Mouse (Mus musculus): ENCODE results near the gene Scd4. TPM values are rescaled to one million over a fixed set of nuclear protein-coding genes. Genes with fewer than 3 reads are reported as not detected.
A peak's percentile ranks its signal among the peaks of the same experiment; 100 is the strongest.

The Scd4 gene
- total RNA-seq (2015; ENCODE audit: low replicate concordance) (0.38 TPM in 1 of 2 replicates, not detected in the other), total RNA-seq (2017; ENCODE audit: low replicate concordance) (not detected in 2 replicates)

DNA sequence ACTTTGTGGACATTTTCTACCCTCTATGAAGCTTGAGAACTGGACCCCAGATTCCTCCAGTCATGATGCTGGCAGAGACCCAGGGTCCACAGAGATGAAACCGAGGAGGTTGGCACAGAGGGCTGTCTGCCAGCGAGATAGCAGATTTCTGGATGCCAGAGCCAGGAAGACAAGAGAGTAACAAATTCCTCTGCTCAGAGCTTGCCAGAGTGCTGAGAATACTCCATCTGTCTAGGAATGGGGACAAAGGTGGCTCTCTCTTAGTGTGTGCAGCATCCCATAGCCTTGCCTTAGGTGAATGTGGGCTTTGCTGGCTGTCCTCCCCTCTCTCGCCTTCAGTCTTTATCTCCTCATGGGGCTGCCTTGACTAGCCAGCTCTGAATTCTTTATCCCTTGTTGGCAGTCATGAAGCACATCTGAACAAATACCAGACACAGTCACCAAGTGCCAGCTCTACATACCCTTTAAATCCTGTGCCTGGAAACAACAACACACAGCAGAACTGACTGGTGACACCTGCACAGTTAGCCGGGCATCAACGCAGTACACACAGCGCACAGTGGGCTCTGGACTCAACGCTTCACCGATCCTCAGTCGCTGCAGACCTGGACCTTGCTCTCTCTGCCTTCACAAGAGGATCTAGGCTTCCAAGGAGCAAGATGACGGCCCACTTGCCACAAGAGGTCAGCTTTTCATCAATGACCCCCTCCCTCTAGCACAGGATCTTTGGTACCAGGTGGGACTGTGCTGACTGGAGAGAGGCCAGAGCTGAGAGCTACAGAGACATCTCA, at the start of gene Scd4:
Scd4 (plus strand) TSS at position 260 of the 791 bp plus-strand sequence.
- ATAC-seq (replicated peaks; ENCODE audit: low FRiP score, poor library complexity, severe bottlenecking) = no peak

DNA sequence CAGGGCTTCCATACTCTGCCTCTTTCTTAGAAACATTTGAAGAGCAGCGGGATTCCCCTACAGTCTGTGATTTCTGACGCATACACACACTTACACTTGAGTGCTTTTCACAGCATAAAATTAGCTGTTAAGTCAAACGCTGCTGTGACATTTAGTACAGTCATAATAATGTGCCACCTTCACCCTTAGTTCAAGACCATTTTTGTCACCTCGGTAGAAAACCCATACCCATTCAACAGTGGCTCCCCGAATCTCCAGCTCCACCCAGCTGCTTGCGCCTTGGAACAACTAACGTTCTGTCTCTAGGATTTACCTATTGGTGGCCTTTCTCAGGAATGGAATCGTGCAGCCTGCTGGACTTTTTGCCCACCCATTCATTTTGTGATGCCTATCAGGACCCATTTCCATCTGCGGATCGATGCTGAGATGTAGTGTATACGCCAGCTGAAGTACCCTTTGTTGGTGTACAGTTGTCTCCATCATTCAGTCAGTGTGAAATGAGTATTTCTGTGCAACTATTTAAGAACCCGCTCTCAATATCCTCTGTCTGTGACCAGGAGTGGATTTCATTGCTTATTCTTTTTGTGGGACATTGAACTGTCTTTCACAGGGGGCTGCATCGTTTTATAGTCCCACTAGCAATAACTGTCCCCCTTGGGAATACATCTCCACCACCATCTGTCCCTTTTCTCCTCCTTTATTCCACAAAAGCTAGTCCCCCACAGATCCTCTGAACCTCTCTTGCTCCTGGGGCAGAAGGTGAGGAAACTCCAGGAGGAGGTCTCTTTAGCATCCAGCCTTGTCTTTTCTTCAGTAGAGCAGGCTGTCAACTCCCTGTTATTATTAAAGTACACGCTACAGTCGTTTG, 49.5 kb upstream of the Scd4 start:
- ATAC-seq (replicated peaks; ENCODE audit: low FRiP score, poor library complexity, severe bottlenecking) = no peak

DNA sequence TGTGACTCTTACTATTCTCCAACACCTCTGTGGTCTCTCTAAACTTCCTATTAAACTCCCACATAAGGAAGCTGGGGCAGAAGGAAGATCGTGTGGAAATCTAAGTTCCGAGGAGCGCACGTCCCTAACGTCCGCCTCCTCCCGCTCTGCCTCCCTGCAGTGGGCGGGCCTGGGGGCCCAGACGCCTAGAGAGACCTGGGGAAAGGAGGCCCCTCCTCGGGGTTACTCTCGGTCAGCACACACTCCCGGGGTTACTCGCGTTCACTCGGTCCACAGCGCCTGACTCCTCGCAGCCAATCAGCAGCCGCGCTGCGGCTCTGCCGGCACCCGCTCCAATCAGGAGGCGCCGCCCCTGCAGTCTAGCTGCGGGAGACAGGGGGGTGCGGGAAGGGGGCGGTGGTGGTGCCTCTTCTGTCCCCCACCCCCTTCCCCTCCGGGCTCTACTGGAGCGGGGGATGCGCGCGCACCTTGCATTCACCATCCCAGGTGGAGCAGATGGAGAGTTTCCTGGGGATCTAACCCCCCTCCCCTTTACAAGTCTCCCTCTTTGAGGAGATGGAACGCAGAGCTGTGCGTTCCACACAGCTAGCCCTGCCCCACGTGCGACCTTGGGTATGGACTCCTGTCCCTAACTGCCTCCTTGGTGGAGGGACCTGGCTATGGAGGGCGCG, 48.7 kb upstream of the Scd4 start:
- ATAC-seq (replicated peaks; ENCODE audit: low FRiP score, poor library complexity, severe bottlenecking) = peak; percentile 96

DNA sequence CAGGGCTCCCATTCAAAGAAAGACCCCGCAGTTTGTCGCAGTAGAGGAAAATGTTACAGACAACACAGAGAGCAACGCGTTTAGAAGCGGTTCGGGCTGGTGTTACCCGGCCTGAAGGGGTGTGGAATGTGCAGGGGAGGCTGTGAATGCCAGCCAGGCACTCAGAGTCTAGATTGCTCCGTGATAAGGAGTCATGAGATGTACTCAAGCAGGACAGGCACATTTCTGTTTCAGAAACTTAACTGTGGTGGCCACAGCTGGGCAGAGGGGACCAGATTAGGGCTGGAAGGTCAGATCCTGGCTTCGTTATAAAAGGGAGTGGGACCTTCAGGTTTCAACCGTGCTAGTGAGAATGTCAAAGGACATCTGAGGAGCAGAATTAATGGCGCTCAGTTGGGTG, 48.2 kb upstream of the Scd4 start:
- peak; percentile 29 for ATAC-seq (replicated peaks; ENCODE audit: low FRiP score, poor library complexity, severe bottlenecking)

DNA sequence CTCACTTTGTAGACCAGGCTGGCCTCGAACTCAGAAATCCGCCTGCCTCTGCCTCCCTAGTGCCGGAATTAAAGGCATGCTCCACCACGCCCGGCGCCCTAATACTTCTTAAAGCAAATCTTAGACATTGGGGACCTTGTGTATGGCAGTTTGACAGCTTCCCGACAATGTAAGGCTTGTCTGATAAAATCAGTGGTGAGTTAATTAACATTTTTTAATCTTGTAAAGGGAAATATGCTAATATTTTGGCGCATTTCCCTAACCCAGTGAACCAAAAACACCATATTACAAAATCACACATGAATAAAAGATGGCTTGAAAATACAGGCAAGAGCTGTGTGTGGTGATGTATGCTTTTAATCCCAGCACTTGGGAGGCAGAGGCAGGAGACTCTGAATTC, 47.3 kb upstream of the Scd4 start:
- no peak for ATAC-seq (replicated peaks; ENCODE audit: low FRiP score, poor library complexity, severe bottlenecking)

DNA sequence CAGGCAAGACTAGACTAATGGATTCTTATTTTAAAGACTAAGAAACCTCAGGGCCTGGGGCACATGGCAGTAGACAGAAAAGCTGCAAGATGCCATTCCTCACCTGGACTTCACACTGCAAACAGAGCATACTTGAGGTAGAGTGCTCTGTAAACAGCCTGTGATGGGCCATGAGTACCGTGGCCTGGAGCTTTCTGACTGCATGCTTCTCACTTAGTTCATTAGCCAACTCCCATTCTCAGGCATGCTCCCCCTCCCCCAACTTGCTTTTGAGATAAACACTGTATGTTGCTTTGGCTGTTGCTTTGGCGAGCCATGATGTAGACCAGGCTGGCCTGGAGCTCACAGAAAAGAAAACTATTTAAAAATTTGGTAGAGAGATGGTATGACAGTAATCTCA, 46.8 kb upstream of the Scd4 start:
- ATAC-seq (replicated peaks; ENCODE audit: low FRiP score, poor library complexity, severe bottlenecking) = no peak

DNA sequence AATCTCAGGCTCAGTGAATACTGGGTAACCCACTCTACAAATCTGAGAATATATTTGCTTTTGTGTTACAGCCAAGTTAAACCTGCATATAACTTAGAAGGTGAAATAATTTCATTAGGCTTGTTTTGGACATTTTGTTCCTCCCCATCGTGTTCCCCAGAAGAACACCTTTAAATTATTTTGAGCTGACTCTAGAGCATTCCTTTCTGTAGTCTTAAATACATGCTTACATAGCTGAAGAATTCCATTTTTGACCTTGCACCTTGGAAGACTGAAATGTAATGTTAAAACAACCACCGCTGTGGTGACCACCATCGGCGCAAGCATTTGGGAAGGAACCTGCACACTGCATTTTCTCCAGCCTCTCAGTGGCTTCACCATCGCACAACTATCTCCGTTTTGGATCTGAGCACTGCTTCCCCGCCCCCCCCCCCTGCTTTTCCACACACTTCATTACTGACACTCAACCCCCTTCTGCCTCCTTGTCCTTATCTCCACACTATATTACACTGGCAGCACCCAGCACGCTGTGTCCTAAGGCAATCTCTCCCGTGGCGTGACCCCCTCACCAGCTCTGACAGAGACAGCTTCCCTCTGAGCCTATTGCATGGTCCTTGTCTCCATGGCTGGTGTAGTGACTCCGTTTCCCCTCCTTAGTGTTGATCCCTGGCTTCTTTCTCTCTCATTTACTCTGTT, 45.3 kb upstream of the Scd4 start:
- ATAC-seq (replicated peaks; ENCODE audit: low FRiP score, poor library complexity, severe bottlenecking) = no peak

DNA sequence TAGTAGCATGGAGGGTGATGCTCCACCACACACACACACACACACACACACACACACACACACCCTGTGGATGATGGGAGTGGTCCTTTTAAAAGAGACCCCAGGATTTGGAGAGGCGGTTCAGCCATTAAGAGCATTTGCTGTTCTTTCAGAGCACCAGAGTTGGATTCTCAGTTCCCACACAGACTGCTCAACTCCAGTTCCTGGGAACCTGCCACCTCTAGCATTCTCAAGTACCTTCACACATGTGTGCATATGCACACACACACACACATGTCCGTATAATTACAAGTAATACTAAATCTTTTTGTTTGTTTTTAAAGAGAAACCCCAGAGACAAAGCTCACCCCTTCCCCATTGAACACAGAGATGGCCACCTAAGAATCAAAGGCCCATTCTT, 40.8 kb upstream of the Scd4 start:
- ATAC-seq (replicated peaks; ENCODE audit: low FRiP score, poor library complexity, severe bottlenecking) = no peak

DNA sequence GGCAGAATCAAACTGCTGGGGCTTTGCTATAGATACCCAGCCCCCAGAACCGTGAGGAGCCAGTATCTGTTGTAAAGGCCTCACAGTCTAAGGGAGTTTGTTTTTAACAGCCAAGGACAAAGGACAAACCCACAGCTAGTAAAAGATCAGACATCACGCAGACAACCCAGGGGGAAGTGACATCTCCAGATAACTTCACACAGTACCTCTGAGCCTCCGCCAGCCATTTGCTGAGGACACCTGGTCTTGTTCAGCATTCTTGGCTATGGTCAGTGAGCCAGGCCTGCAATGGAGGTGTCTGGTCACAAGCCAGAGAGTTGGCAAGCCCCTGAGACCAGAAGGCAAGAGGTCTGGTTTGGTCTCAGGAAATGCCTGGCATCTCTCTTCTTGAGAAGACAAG, 40.4 kb upstream of the Scd4 start:
- no peak for ATAC-seq (replicated peaks; ENCODE audit: low FRiP score, poor library complexity, severe bottlenecking)

DNA sequence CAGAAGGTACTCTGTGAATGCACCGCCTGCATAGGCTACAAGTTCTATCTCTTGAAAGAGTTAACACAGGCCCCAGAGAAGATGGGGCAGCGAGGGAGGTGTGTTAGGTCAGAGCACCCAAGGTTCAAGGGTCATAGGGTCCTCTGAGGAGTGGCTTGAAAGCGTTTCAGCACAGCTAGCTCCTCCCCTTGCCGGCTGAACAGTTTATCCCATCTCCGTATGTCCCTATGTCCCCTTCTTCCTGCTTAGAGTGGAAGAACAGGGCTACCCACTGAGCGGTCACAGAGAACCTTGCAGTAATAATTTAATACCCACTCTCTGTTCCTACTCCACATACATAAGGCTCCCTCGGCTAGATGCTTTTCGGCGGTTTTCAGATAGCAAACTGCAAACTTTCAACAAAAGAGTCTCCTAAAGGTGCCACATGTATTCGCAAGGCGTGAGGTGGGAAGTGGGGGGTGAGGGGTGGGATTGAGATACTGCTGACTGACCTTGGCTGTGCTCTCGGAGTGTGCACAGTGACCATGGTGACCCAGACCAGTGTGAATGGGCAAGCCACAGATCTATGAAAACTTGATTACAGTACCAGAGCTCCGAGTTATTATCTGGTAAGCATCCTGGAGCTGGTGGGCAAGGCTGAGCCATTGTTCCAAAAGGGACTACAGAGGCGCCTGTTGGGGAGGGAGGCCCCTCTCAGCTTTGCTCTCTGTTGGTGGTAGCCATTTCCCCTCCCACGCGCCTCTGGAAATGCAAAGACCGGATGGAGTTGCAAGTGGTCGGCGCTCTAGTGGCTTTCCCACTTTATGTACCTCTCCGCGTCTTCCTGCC, 39.7 kb upstream of the Scd4 start, which contains the start of gene Scd2:
Scd2 (plus strand) TSS at position 734 of the 828 bp plus-strand sequence.
- ATAC-seq (replicated peaks; ENCODE audit: low FRiP score, poor library complexity, severe bottlenecking) = no peak

DNA sequence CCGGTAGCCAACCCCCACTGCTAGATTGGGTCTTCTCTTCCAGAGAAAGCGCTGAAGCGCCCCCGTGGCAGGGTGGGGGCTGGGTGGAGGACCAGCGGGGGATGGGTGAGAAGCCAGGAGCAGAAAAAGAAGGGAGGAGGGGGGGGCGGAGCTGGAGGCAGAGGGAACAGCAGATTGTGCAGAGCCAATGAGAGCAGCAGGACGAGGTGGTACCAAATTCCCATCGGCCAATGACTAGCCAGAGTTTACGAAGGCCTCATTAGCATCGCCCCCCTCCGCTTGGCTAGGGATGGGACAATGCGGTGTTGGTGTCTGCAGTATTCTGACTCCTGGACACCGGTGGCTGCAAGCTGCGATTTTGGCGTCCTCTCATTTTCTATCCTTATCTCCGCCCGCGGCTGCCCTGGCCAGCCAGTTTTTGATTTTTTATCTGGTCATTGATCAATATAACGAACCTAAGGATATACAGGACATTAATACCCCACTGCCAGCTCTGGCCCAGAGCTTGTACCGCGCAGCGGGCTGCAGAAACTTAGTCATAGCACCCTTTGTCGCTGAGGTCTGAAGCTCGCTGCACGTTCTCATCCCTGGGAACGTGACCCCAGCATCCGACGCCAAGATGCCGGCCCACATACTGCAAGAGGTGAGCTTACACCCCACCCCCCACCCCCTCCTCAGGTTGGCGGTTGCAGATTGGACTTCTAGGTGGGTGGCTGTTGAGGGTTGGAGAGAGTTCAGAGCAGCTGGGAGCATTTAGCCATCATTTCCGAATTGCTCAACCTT, 38.9 kb upstream of the Scd4 start:
- ATAC-seq (replicated peaks; ENCODE audit: low FRiP score, poor library complexity, severe bottlenecking) = peak; percentile 78

DNA sequence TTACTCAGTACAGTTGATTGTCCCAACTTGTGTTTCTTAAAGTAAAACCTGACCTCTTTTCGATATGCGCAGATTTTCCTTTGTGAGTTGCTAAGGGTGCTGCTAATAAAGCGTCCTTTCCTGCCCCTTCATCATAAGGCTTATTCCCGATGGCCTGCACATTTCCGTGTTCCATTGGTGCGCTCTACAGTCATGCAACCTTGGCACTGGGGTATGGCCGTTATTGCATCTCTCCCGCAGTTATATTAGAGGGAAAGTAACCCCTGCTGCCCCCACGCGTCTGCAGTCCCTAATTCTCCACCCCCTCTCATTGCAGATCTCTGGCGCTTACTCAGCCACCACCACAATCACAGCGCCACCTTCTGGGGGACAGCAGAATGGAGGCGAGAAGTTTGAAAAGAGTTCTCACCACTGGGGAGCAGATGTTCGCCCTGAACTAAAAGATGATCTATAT, 38.3 kb upstream of the Scd4 start:
- ATAC-seq (replicated peaks; ENCODE audit: low FRiP score, poor library complexity, severe bottlenecking) = peak; percentile 55

DNA sequence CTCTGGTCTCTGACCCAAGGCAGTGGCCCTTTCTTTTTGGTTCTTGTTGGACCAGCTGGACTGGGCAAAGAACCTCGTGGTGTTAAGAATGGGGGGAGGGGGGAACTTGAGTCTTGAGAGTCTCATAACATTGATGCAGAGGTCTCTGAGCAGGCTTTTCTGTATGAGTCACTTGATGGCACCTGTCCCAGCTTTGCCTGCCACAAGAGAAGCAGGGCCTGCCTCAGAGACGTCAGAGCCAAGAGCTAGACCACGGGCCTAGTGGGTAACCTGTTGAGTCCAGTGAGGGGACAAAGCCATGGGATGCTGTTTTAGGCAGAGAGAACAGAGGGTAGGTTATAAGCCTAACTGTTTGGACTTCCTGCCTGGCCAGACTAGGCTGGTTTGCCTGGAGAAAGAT, 37.6 kb upstream of the Scd4 start:
- no peak for ATAC-seq (replicated peaks; ENCODE audit: low FRiP score, poor library complexity, severe bottlenecking)

DNA sequence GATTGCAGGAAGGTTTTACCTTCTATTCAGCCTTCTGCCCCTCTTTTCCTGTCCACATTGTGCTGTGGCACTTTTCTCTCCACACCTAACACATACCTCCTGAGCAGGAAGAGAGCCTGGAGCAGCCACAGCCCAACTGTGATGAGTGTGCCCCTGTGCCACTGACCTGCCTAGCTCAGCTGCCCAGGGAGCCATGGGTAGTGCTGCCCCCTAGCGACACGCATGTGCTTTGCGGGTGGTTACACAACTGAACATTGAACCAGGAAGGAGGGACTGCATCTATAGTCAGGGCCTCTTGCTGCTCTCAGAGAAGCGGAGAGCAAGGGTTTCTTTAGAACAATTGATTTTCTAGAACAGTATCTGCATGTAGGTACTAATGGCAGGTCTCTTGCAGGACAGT, 37.2 kb upstream of the Scd4 start:
- peak; percentile 76 for ATAC-seq (replicated peaks; ENCODE audit: low FRiP score, poor library complexity, severe bottlenecking)

DNA sequence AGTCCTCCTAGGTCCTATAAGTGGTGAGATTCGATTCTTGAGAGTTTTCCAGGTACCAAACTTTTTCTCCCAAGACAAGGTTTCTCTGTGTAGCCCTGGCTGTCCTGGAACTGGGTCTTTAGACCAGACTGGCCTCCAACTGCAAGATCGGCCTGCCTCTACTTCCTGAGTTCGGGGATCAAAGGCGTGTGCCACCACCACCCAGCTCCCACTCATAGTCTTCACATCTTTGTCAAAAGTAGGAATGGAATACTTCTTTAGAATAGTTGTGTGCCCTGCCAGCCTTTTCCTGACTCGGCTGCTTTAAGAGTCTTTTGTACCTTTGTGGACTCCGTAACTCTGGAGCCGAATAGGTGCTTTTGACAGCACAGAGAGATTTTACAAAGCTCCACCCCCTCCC, 36.7 kb upstream of the Scd4 start:
- ATAC-seq (replicated peaks; ENCODE audit: low FRiP score, poor library complexity, severe bottlenecking) = no peak

DNA sequence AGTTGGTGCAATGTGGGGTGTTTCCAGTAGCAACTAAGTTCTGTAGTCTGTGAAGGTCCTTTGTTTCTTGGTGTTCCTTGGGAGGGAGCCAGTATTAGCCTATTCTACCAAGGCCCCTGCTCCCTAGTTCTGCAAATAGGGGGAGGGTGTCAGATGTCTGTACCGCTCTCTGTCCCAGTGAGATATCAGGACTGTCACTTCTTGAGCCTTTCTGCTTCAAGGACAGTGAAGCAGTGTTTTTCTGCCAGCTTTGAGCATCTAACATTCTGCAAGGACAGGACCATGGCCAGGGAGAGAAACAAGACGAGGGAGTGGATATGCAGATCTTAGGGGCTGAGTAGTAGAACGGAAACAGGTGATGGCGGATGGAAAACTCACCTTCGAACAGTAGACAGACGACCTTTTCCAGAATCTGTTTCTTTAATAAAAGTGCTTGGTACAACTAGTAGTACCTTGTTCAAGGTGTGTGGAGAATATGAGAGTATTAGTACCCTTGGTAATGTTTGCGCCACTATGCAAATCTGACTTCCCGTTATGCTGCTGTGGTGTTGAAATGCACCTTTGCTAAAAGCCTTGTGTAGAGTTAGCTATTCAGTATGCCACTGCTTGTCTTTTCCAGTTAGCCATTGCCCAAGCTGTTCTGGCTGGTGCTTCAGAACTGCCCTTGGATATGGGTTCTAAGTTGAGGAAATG, 35.7 kb upstream of the Scd4 start:
- ATAC-seq (replicated peaks; ENCODE audit: low FRiP score, poor library complexity, severe bottlenecking) = no peak

DNA sequence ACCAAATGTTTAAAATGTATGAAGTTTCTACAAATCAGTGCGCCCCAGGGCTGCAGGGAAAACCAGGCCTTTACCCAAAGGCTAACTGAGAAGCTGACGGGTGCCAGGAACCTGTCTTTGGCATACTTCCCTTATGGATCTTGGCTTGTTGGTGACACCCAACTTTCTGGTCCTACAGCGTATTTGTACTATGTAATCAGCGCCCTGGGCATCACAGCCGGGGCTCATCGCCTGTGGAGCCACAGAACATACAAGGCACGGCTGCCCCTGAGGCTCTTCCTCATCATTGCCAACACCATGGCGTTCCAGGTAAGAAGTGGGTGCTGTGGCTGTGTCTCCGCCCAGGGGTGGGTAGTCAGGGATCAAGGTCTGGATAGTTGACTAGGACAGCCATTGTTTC, 35.0 kb upstream of the Scd4 start:
- no peak for ATAC-seq (replicated peaks; ENCODE audit: low FRiP score, poor library complexity, severe bottlenecking)

DNA sequence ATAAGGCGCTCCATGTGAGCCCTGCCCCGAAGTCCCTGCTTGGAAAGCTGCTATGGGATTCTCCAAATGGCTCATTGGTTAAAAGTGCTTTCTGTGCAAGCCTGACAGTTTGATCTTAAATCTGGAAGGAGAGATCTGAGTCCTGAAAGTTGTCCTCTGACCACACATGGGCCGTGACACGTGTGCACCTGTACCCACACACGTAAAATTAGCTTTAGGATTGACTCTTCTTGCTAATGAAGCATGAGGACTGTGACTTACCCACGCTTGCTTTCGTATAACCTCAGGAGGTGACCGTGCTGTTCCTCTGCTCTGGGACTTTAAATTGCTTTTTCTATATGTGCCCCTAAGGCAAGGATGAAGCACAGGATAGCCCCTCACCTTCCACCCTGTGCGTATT, 33.8 kb upstream of the Scd4 start:
- ATAC-seq (replicated peaks; ENCODE audit: low FRiP score, poor library complexity, severe bottlenecking) = no peak
